Mouse (Mus musculus) hindlimb bud, embryonic 11.5 days (tissue): Measurements from ENCODE around the gene Rab11fip3.

ENCODE experiments used
- DNase-seq: peaks from one replicate; pipeline ENCODE4 v3.0.0-alpha.2; 2012; ENCODE audit warnings: low read depth, low spot score; ENCODE audit errors: extremely low spot score

The Rab11fip3 gene

GRCm38 (mm10) chr17:26087059-26087564, 17.8 kb upstream of the Rab11fip3 start:
- no peak for DNase-seq

- no peak for DNase-seq
These were observed 11.5 kb upstream of the Rab11fip3 start for GRCm38 (mm10) chr17:26080867-26081266.

- DNase-seq: no peak
These were observed 9.5 kb upstream of the Rab11fip3 start for GRCm38 (mm10) chr17:26078851-26079250.

GRCm38 (mm10) chr17:26075246-26075645, 5.9 kb upstream of the Rab11fip3 start:
- no peak for DNase-seq

GRCm38 (mm10) chr17:26070136-26070535, 781 bp upstream of the Rab11fip3 start:
- DNase-seq: no peak

GRCm38 (mm10) chr17:26068024-26068830, 1.1 kb downstream of the Rab11fip3 start:
- no peak for DNase-seq

GRCm38 (mm10) chr17:26066488-26067020, 2.8 kb downstream of the Rab11fip3 start:
- DNase-seq: no peak

- no peak for DNase-seq
These were observed 4.4 kb downstream of the Rab11fip3 start for GRCm38 (mm10) chr17:26064916-26065315.

- DNase-seq: no peak
These were observed 11.4 kb downstream of the Rab11fip3 start for GRCm38 (mm10) chr17:26057787-26058567.

GRCm38 (mm10) chr17:26057278-26057677, 12.1 kb downstream of the Rab11fip3 start:
- DNase-seq: no peak

- DNase-seq: no peak
These were observed 14.2 kb downstream of the Rab11fip3 start for GRCm38 (mm10) chr17:26055164-26055563.

- DNase-seq: peak; percentile 62
These were observed 15.1 kb downstream of the Rab11fip3 start for GRCm38 (mm10) chr17:26054133-26054845.

GRCm38 (mm10) chr17:26052706-26053105, 16.6 kb downstream of the Rab11fip3 start:
- no peak for DNase-seq

GRCm38 (mm10) chr17:26052074-26052473, 17.3 kb downstream of the Rab11fip3 start:
- no peak for DNase-seq

GRCm38 (mm10) chr17:26048118-26048517, 21.2 kb downstream of the Rab11fip3 start:
- DNase-seq: no peak

- DNase-seq: no peak
These were observed 22.9 kb downstream of the Rab11fip3 start for GRCm38 (mm10) chr17:26046253-26046997.

- no peak for DNase-seq
These were observed 24.1 kb downstream of the Rab11fip3 start for GRCm38 (mm10) chr17:26045285-26045684.

GRCm38 (mm10) chr17:26043249-26043636, 26.1 kb downstream of the Rab11fip3 start:
- DNase-seq: no peak

- DNase-seq: no peak
These were observed 26.6 kb downstream of the Rab11fip3 start for GRCm38 (mm10) chr17:26042599-26043248.
